Comparison of ENCODE assay signal across 27 mouse cellular contexts in genomic region chr13:48643072-48643471, GRCm38 (mm10). TPM values are rescaled to one million over a fixed set of nuclear protein-coding genes. Genes with fewer than 3 reads are reported as not detected.
"Had no signal": no experiment of that assay in that cellular context is flagged by ENCODE, and none has a peak within 500 bp of the region (broad histone marks: within the 10 kb centered on the region; RNA-seq: fewer than 3 reads in every experiment).

No protein-coding gene starts in this region.

- H3K9ac ChIP-seq: limb, embryonic 13.5 days; liver, embryonic 12.5 days; liver, embryonic 15.5 days; lung, embryonic 15.5 days; midbrain, embryonic 12.5 days; midbrain, embryonic 15.5 days; neural tube, embryonic 13.5 days; stomach, embryonic 15.5 days had no signal

- H3K27ac ChIP-seq: kidney, postnatal 0 days; layer of hippocampus, adult 2 months; limb, embryonic 10.5 days; limb, embryonic 13.5 days; liver, embryonic 12.5 days; liver, embryonic 15.5 days; lung, embryonic 15.5 days; midbrain, embryonic 12.5 days; midbrain, embryonic 15.5 days; neural tube, embryonic 13.5 days; stomach, embryonic 15.5 days had no signal

- H3K4me2 ChIP-seq: limb, embryonic 13.5 days; liver, embryonic 12.5 days; liver, embryonic 15.5 days; lung, embryonic 15.5 days; midbrain, embryonic 12.5 days; midbrain, embryonic 15.5 days; neural tube, embryonic 13.5 days; stomach, embryonic 15.5 days had no signal

- H3K4me1 ChIP-seq: limb, embryonic 10.5 days; limb, embryonic 13.5 days; liver, embryonic 12.5 days; liver, embryonic 15.5 days; lung, embryonic 15.5 days; megakaryocyte, embryonic 14.5 days; midbrain, embryonic 12.5 days; midbrain, embryonic 15.5 days; neural tube, embryonic 13.5 days; stomach, embryonic 15.5 days had no signal

- H3K9me3 ChIP-seq: limb, embryonic 10.5 days; limb, embryonic 13.5 days; liver, embryonic 12.5 days; liver, embryonic 15.5 days; lung, embryonic 15.5 days; midbrain, embryonic 12.5 days; midbrain, embryonic 15.5 days; neural tube, embryonic 13.5 days; stomach, embryonic 15.5 days had no signal

- ATAC-seq: intestine, postnatal 0 days; liver, embryonic 12.5 days; midbrain, embryonic 15.5 days had no signal

- DNase-seq: kidney, adult 2 months; kidney, postnatal 25 days; layer of hippocampus, adult 9-11 months; liver; lung, adult 18-20 months; lung, postnatal 10 days; lung, postnatal 36 days; right cerebral cortex, adult 18-20 months; right cerebral cortex, postnatal 14 days; right cerebral cortex, postnatal 4 days; thymus, postnatal 25 days had no signal

- H3K27me3 ChIP-seq: limb, embryonic 13.5 days; liver, embryonic 15.5 days; lung, embryonic 15.5 days; midbrain, embryonic 12.5 days; midbrain, embryonic 15.5 days; neural tube, embryonic 13.5 days; stomach, embryonic 15.5 days had no signal

- H3K36me3 ChIP-seq: limb, embryonic 10.5 days; limb, embryonic 13.5 days; liver, embryonic 12.5 days; liver, embryonic 15.5 days; lung, embryonic 15.5 days; midbrain, embryonic 12.5 days; midbrain, embryonic 15.5 days; neural tube, embryonic 13.5 days; stomach, embryonic 15.5 days had no signal

- H3K4me3 ChIP-seq: layer of hippocampus, adult 2 months; limb, embryonic 10.5 days; limb, embryonic 13.5 days; liver, embryonic 12.5 days; liver, embryonic 15.5 days; lung, embryonic 15.5 days; megakaryocyte, embryonic 14.5 days; midbrain, embryonic 12.5 days; midbrain, embryonic 15.5 days; neural tube, embryonic 13.5 days; stomach, embryonic 15.5 days had no signal

RNA-seq across cellular contexts. Expression of gene Barx1, which starts 19.7 kb away (rescaled TPM):
- total RNA-seq: layer of hippocampus, adult 2 months; left cerebral cortex, postnatal 25 days had no signal
- polyA plus RNA-seq: kidney, adult 2 months; kidney, embryonic 14.5 days; kidney, postnatal 0 days; large intestine, adult 2 months; midbrain, embryonic 15.5 days had no signal
